Mouse (Mus musculus): ENCODE measurements around the gene Nedd9.

Nedd9 gene

GRCm38 (mm10) chr13:41491981-41492702 lies 5.0 kb upstream of the Nedd9 start:
- DNase-seq (ENCODE audit: extremely low spot score, low read depth, low spot score) = no peak

DNA sequence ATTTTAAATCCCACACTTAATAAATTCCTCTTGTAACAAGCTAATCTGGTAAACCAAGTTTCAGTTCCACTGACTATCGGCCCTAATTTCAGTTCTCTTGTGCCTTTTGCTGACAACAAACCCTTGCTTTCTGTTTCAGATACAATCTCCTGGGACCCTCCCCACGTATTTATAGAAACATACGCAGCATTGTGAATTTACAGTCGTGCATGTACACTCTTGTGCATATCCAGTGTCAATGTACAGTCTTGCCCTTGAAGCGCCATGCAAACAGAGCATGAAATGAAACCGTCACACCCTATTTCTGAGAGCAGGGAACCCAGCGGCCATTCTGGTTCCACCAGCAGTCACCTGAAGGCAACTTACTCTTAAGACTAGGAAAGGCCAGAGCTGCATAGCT lies 4.4 kb upstream of the Nedd9 start:
- DNase-seq (ENCODE audit: extremely low spot score, low read depth, low spot score) = no peak

- DNase-seq (ENCODE audit: extremely low spot score, low read depth, low spot score) = no peak
Measured at GRCm38 (mm10) chr13:41490282-41490681, 3.1 kb upstream of the Nedd9 start.

GRCm38 (mm10) chr13:41489705-41490275 lies 2.6 kb upstream of the Nedd9 start:
- DNase-seq (ENCODE audit: extremely low spot score, low read depth, low spot score) = no peak

- DNase-seq (ENCODE audit: extremely low spot score, low read depth, low spot score) = no peak
Measured at GRCm38 (mm10) chr13:41487409-41487743, 214 bp upstream of the Nedd9 start.

DNA sequence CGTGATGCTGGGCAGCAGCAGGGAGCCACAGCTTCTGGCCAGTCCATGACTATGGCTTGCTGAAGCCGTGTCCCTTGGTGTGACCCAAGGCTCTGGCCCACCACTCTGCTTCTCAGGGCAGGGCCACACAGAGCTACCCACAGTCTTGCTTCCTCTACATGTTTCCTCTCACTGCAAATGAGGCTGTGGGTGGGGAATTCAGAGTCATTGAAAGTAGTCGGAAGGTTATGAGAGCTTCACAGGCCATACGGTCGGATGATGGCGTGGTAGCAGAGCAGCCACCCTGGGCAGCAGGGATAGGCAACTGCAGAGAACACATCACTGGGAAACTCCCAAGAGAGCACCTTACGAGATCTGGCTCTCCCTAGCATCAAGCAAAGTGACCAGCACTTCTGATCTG lies 3.2 kb downstream of the Nedd9 start:
- no peak for DNase-seq (ENCODE audit: extremely low spot score, low read depth, low spot score)

GRCm38 (mm10) chr13:41482408-41483011 lies 4.7 kb downstream of the Nedd9 start:
- DNase-seq (ENCODE audit: extremely low spot score, low read depth, low spot score) = no peak

DNA sequence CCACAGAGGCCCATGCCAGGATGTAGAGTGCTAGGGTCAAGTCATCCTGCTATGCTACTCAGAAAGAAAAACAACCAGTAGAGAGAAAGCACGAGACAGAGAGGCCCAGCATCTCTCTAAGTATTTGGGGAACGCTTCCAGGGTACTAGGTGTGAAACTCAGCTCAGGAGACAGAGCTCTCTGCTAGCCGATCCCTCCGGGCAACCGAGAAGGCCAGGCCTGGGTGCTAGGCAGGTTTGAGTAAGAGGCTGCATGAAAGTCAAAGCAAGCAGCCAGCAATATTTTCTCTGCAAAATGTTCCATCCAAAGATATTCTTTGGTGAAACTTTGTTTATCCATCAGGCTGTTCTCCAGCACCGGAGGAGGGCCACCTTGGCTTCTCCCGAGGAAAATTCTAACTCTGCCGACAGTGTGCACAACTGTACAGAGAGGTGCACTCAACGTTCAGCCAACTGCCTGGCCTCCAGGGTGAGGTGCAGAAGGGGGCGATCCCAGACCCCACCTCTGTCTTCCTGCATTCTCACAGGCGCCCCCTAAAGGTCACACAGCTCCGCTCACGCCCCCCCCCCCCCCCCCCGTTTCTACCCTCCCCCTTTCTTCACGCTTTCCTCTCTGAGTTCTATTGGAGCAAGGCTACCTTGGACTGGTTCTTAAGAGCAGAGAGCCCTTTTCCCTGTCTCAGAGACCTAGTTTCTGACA lies 7.3 kb downstream of the Nedd9 start:
- DNase-seq (ENCODE audit: extremely low spot score, low read depth, low spot score) = no peak

GRCm38 (mm10) chr13:41476216-41476615 lies 10.9 kb downstream of the Nedd9 start:
- DNase-seq (ENCODE audit: extremely low spot score, low read depth, low spot score) = no peak

- no peak for DNase-seq (ENCODE audit: extremely low spot score, low read depth, low spot score)
Measured at GRCm38 (mm10) chr13:41474365-41474764, 12.8 kb downstream of the Nedd9 start.

- no peak for DNase-seq (ENCODE audit: extremely low spot score, low read depth, low spot score)
Measured at GRCm38 (mm10) chr13:41473504-41473903, 13.7 kb downstream of the Nedd9 start.

- DNase-seq (ENCODE audit: extremely low spot score, low read depth, low spot score) = no peak
Measured at GRCm38 (mm10) chr13:41472878-41473424, 14.2 kb downstream of the Nedd9 start.

- no peak for DNase-seq (ENCODE audit: extremely low spot score, low read depth, low spot score)
Measured at GRCm38 (mm10) chr13:41468277-41468676, 18.9 kb downstream of the Nedd9 start.

DNA sequence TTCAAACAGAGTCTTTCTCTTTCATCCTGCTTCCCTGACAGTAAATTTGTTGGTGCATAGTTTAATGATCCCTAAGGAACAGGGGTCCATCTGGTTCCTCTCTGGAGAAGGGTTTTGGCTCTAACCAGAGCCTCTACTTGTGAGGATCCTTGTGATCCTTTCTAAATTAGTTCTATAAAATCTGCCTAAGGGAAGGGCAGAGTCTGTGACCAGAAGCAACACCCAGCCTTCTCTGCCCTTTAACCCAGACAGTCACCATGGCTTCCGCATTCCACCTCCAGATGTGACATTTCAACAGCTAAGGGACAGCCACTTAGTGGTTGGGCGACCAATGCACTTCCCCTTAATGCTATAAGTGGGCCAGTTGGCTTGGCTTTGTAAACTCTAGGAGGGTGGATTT lies 20.1 kb downstream of the Nedd9 start:
- no peak for DNase-seq (ENCODE audit: extremely low spot score, low read depth, low spot score)

- DNase-seq (ENCODE audit: extremely low spot score, low read depth, low spot score) = no peak
Measured at GRCm38 (mm10) chr13:41466616-41467015, 20.5 kb downstream of the Nedd9 start.

DNA sequence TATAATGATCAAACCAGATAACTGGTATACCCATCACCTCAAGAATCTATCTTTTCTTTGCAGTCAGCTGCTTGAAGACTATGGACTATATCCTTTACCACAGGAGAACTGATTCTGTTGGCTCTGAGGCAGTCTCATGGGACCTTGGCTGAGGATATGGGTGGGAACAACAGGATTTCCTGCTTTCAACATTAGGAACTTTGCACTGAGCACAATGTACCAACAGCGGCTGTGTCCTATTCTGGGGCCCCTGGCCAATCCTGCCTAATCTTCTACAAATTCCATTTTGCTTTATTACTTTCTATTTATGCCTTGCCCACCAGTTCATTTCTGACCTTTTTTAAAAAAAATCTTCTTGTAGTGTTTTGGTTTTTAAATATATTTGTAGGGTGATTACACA lies 21.0 kb downstream of the Nedd9 start:
- no peak for DNase-seq (ENCODE audit: extremely low spot score, low read depth, low spot score)

GRCm38 (mm10) chr13:41461418-41461817 lies 25.7 kb downstream of the Nedd9 start:
- DNase-seq (ENCODE audit: extremely low spot score, low read depth, low spot score) = no peak

DNA sequence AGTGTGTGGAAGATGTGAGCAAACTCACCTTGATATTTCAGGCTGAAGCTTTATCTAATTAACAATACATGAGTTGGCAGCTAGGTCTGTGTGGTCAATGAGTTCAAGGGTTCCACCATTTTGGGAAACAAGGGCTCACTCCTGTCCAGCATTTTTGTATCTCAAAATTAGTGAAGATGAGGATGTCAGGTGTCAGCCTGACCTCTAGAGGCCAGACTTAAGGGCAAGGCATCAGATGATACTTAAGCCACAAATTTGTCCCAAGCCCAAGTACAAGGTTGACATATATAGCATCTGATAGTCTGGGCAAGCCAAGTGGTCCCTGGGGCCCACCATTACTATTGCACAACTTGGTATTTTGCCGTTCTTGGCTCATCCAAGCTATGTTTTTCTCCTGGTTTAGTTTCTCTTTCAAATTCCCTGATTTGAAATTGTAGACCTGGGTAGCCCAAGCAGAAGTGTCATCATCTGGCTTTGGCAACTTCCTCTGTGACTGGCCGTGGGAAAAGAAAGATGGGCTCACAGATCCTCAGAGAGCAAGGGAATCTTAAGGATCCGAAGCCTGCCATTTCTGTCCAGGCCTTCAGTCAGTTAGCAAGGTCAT lies 27.4 kb downstream of the Nedd9 start:
- no peak for DNase-seq (ENCODE audit: extremely low spot score, low read depth, low spot score)

GRCm38 (mm10) chr13:41458709-41459108 lies 28.5 kb downstream of the Nedd9 start:
- DNase-seq (ENCODE audit: extremely low spot score, low read depth, low spot score) = no peak

GRCm38 (mm10) chr13:41457798-41458390 lies 29.3 kb downstream of the Nedd9 start:
- no peak for DNase-seq (ENCODE audit: extremely low spot score, low read depth, low spot score)

All from hindlimb bud, embryonic 11.5 days (tissue).